Mouse (Mus musculus): Measurements from ENCODE around the gene Lrrc29. TPM values are rescaled to one million over a fixed set of nuclear protein-coding genes. Genes with fewer than 3 reads are reported as not detected.
A peak's percentile ranks its signal among the peaks of the same experiment; 100 is the strongest.

Lrrc29 gene
- polyA plus RNA-seq, 1 experiment from 2014 or later = 6.2 TPM

DNA sequence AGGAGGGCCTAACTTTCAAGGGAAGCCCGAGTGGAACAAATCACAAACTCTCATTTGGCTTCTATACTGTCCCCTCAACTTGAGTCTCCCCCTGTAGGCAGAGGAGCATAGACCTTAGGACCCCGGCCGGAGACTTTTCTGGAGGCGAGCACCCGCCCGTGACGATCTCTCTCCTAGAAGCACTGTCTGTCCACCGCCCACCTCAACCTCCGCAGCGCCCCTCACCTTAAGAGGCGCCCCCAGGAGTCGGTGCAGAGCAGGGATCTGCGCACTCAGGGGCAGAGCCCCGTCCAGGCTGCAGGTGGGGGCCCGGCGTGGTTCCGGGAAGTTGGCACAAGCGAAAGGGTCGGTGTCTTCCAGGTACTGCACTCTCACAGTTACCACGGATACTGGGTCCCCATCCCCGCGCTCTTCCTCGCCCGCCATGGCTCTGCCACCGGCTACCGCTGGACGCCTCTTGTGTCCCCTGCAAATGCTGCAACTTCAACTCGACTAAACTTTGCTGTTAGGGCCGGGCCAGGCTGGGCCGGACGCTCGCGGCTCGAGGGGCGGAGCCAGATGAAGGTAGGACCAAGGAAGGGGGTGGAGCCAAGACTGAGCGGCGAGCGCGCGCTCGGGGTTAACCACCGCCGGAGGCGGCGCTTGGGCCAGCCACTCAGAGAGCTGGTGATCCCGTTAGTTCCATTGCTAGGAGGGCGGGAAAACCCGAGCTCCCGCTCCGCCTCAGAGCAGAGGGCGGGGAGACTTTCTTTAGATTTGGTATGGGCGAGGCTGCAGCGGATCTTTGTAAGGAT lies 21.5 kb upstream of the Lrrc29 start, which contains the start of gene Fhod1:
Gene Fhod1 (minus strand): TSS at position 526 of the 794 bp plus-strand sequence.
- Histone ChIP-seq H3K9ac (ENCODE audit: low read depth, low read length) (peak within 1 kb of the TSS; percentile 49), H3K27ac (ENCODE audit: low read depth, low read length) (peak within 1 kb of the TSS; percentile 21), H3K4me3 (ENCODE audit: low read depth, low read length) (peak within 1 kb of the TSS; percentile 57), H3K27me3 (replicated peaks; ENCODE audit: control insufficient read depth, insufficient read depth, low read length) (peaks cover 29% of the 10 kb centered on the region), H3K9me3 (ENCODE audit: control insufficient read depth, low read length) (no peaks in the 10 kb centered on the region), H3K36me3 (ENCODE audit: control insufficient read depth, insufficient read depth, low read length) (no peaks in the 10 kb centered on the region), H3K4me1 (replicated peaks; ENCODE audit: control insufficient read depth, insufficient read depth, low read length) (peaks cover 26% of the 10 kb centered on the region), H3K4me2 (peak within 1 kb of the TSS; percentile 83)
- under 1% methylated on average over 53 of the region's 53 CpGs for WGBS
- peak; percentile 90 for ATAC-seq (replicated peaks; ENCODE audit: low FRiP score)
- DNase-seq (ENCODE audit: low spot score) = peak; percentile 91

DNA sequence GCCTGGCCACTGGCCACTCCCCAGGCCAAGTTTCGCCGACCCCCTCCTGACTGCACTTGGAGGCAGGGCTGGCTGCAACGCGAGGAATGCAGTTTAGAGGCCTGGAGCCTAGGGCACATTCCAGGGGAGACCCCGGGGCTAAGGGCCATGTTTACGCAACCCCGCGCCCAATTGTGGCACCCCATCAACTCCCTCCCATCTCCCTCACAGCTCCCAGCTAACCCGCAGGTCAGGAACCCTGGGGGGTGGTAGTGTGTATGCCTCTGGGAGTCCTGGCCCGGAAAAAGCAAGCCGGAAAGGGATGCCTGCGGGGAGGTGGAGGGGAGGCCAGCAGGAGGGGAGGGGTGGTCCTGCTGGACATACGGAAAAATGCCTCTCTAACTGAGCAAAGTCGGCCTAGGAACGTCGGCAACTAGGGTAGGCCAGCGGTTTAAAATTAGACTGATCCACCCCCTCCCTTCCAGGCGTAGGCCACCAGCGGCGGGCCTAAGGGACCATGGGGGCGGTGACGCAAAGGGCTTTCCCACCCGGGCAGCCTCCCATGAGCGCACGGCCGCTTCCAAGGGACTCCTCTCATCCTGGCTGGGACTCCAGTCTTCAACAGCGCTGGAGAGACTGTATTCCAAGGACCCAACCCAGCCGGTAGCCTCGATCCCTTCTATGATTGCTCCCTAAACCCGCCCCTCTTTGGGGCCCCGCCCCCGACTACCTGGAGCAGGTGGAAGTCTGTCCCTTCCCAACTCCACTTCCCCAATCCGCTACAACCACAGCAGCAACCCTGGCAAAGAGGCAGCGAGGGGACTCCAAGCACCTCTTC lies 20.7 kb upstream of the Lrrc29 start:
- H3K4me2 ChIP-seq = peak overlapping the region; percentile 83
- H3K9me3 ChIP-seq (ENCODE audit: control insufficient read depth, low read length) = no peaks in the 10 kb centered on the region
- WGBS = 4% methylated on average over 34 of the region's 34 CpGs
- peak overlapping the region; percentile 21; the same call in 1 of the 2 replicates for H3K27ac ChIP-seq (ENCODE audit: low read depth, low read length)
- peak overlapping the region; percentile 49 for H3K9ac ChIP-seq (ENCODE audit: low read depth, low read length)
- peak; percentile 64 for DNase-seq (ENCODE audit: low spot score)
- peak overlapping the region; percentile 57 for H3K4me3 ChIP-seq (ENCODE audit: low read depth, low read length)
- H3K4me1 ChIP-seq (replicated peaks; ENCODE audit: control insufficient read depth, insufficient read depth, low read length) = peaks cover 26% of the 10 kb centered on the region
- peak; percentile 22; the same call in 1 of the 2 replicates for ATAC-seq (replicated peaks; ENCODE audit: low FRiP score)
- H3K27me3 ChIP-seq (replicated peaks; ENCODE audit: control insufficient read depth, insufficient read depth, low read length) = peaks cover 29% of the 10 kb centered on the region
- H3K36me3 ChIP-seq (ENCODE audit: control insufficient read depth, insufficient read depth, low read length) = no peaks in the 10 kb centered on the region

DNA sequence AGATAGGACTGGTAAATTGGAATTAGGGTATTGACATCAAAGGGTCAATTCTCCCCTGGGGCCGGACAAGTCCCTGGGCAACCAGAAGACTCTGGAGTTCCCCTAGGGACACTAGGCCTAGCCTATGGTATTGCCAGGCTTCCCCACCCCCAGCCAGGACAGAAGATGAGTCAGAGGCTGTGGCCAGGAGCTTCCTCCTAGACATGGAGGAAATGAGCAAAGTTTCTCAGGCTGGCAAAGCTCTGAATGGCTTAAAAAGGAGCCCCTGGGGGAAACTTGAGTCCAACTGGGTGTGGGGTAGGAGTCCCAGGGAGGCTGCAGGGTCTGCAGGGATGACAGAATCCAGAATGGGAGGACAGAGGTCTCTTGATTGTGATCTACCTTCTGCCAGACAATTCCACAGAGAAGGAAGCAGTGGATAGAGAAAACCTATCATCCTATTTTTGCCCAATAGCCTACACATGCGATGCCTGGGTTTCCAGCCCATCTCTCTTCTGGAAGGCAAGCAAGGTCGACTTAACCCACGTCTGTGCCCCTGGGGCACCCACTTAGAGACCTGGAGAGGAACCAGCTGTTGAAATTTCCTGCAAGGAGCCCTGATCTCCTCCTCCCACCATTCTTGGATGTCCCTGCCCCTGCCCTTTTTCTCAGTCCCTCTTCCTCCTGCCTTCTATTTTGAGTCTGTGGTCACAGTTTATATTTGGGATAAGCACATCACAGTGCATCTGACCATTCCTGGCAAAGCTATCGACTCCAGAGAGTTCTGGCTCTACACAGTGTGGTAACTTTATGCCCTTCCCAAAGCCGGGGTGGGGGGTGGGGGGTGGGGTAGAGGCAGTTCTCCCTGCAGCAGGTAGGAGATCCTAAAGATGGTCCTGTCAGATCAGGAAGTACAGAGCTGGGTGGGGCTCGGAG lies 19.2 kb upstream of the Lrrc29 start:
- H3K9me3 ChIP-seq (ENCODE audit: control insufficient read depth, low read length) = no peaks in the 10 kb centered on the region
- H3K4me1 ChIP-seq (replicated peaks; ENCODE audit: control insufficient read depth, insufficient read depth, low read length) = peaks cover 36% of the 10 kb centered on the region
- H3K4me2 ChIP-seq = peak overlapping the region; percentile 83
- no peaks in the 10 kb centered on the region for H3K36me3 ChIP-seq (ENCODE audit: control insufficient read depth, insufficient read depth, low read length)
- ATAC-seq (replicated peaks; ENCODE audit: low FRiP score) = no peak
- H3K4me3 ChIP-seq (ENCODE audit: low read depth, low read length) = 0 out of 2 replicates have a peak overlapping the region, but pooled peaks have one; percentile 57
- peaks cover 20% of the 10 kb centered on the region for H3K27me3 ChIP-seq (replicated peaks; ENCODE audit: control insufficient read depth, insufficient read depth, low read length)
- DNase-seq (ENCODE audit: low spot score) = no peak
- H3K27ac ChIP-seq (ENCODE audit: low read depth, low read length) = peak overlapping the region; percentile 6; the same call in 1 of the 2 replicates
- 41% methylated on average over 7 of the region's 7 CpGs for WGBS
- H3K9ac ChIP-seq (ENCODE audit: low read depth, low read length) = no peak overlapping the region

DNA sequence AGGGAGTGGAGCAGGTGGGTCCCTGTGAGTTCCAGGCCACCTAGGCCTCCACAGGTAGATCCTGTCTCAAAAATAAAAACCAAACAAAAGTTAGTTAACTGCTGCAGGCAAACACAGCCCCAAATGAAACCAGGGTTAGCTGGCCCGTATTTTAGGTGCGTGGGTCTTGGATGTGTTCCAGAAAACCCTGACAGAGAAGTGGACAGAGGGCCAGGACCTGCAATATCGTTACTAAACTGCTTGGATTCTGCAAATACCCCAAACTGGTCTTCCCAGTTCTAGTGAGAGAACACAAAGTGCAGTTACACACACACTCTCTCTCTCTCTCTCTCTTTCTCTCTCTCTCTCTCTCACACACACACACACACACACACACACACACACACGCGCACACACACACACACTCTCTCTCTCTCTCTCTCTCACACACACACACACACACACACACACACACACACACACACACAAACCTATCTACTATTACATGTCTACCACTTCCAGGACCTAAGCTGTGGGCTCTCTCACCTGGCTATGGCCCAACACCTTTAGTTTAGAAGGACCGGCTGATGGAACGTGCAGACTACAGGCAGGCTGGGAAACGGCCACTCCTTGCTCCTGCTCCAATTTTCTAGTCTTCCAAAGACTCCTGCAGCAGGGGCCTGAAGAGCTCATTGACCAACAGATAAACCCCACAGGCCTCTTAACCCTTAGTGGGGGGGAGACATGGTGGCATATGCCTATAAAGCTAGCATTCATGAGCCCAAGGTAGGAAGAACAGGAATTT lies 17.9 kb upstream of the Lrrc29 start:
- no peak for DNase-seq (ENCODE audit: low spot score)
- WGBS = 69% methylated on average over 6 of the region's 8 CpGs
- Histone ChIP-seq H3K36me3 (ENCODE audit: control insufficient read depth, insufficient read depth, low read length) (no peaks in the 10 kb centered on the region), H3K4me2 (no peak overlapping the region), H3K4me1 (replicated peaks; ENCODE audit: control insufficient read depth, insufficient read depth, low read length) (peaks cover 46% of the 10 kb centered on the region), H3K27me3 (replicated peaks; ENCODE audit: control insufficient read depth, insufficient read depth, low read length) (peaks cover 7% of the 10 kb centered on the region), H3K4me3 (ENCODE audit: low read depth, low read length) (no peak overlapping the region), H3K27ac (ENCODE audit: low read depth, low read length) (no peak overlapping the region), H3K9me3 (ENCODE audit: control insufficient read depth, low read length) (no peaks in the 10 kb centered on the region), H3K9ac (ENCODE audit: low read depth, low read length) (no peak overlapping the region)
- no peak for ATAC-seq (replicated peaks; ENCODE audit: low FRiP score)

DNA sequence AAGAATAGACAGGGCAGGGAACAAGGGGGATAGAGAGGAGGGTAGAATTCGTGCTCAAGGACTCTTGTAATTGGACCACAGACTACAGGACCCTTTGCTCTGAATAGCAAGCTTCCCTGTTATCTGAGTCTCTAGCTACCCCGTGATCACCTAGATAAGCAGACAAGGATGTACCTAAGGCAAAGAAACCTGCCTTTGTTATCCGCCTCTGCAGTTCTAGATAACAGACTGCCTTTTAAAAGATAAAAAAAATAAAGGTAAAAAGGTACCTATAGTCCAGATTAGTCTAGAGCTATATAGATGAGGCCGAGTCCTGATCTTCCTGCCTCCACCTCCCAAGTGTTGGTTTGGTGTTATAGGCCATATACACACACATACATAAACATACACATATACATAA lies 16.7 kb upstream of the Lrrc29 start:
- 66% methylated on average over 4 of the region's 4 CpGs for WGBS
- Histone ChIP-seq H3K27me3 (replicated peaks; ENCODE audit: control insufficient read depth, insufficient read depth, low read length) (no peaks in the 10 kb centered on the region; the same call in 1 of the 2 replicates), H3K9ac (ENCODE audit: low read depth, low read length) (no peak overlapping the region), H3K4me3 (ENCODE audit: low read depth, low read length) (no peak overlapping the region), H3K27ac (ENCODE audit: low read depth, low read length) (no peak overlapping the region), H3K36me3 (ENCODE audit: control insufficient read depth, insufficient read depth, low read length) (peaks cover 1% of the 10 kb centered on the region; the same call in 1 of the 2 replicates), H3K4me2 (no peak overlapping the region), H3K9me3 (ENCODE audit: control insufficient read depth, low read length) (no peaks in the 10 kb centered on the region), H3K4me1 (replicated peaks; ENCODE audit: control insufficient read depth, insufficient read depth, low read length) (peaks cover 49% of the 10 kb centered on the region)
- DNase-seq (ENCODE audit: low spot score) (no peak), ATAC-seq (replicated peaks; ENCODE audit: low FRiP score) (no peak)

DNA sequence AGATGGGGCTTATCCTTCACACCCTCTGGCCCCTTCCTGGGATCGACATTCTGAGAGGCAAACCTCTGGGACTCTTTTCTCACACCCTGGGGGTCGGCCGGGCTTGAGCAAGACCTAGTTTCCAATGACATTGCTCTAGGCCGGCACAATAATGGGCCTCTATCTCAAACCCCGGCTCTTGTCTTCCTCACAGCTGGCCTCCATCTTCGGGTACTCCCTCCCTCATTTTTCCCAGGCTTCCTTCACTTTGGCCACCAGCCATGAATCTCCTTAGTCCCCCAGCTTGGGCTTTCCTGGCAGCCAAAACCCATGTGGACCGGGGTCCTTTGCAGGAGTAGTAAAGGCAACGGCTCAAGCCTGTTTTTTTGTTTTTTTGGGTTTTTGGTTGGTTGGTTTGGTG lies 15.3 kb upstream of the Lrrc29 start:
- no peak overlapping the region for H3K27ac ChIP-seq (ENCODE audit: low read depth, low read length)
- peaks cover 10% of the 10 kb centered on the region; the same call in 1 of the 2 replicates for H3K36me3 ChIP-seq (ENCODE audit: control insufficient read depth, insufficient read depth, low read length)
- peaks cover 41% of the 10 kb centered on the region for H3K4me1 ChIP-seq (replicated peaks; ENCODE audit: control insufficient read depth, insufficient read depth, low read length)
- H3K9ac ChIP-seq (ENCODE audit: low read depth, low read length) = no peak overlapping the region
- no peaks in the 10 kb centered on the region for H3K9me3 ChIP-seq (ENCODE audit: control insufficient read depth, low read length)
- H3K4me2 ChIP-seq = no peak overlapping the region
- DNase-seq (ENCODE audit: low spot score) (no peak), ATAC-seq (replicated peaks; ENCODE audit: low FRiP score) (no peak)
- H3K27me3 ChIP-seq (replicated peaks; ENCODE audit: control insufficient read depth, insufficient read depth, low read length) = no peaks in the 10 kb centered on the region; the same call in 1 of the 2 replicates
- no peak overlapping the region for H3K4me3 ChIP-seq (ENCODE audit: low read depth, low read length)
- WGBS = 51% methylated on average over 8 of the region's 8 CpGs

DNA sequence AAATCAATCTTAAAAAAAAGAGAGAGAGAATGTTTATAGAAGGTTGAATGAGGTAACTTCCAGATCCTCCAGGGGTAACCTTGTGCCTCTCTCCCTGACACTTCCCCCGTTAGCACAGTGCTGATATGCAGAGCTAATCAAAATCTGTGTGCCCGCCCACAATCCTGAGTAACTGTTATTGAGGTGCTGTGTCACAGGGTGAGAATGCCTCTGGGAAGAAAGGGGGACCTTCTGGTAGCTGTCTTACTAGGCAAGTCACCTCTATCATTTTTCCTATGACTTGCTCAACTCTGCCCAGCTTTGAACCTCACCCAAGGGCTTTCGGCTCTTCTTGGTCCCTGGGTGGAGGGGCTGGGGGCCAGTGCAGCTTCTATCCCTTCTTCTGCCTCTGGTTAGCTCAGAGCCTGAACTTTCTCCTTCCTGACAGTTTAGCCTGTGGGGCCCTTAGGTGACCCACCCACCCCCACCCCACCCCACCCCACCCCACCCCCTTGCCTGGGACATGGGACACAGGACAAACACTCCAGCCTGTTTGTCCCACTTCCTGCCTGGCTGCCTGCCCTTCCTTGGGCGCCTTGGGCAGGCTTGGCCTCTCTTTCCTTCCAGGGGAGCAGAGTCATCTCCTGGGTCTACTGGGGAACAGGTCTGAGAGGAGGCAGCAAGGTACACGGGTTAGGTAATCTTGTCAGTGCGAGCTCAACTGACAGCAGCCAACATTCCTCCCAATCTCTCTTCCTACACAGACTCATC lies 14.0 kb upstream of the Lrrc29 start:
- peaks cover 36% of the 10 kb centered on the region for H3K4me1 ChIP-seq (replicated peaks; ENCODE audit: control insufficient read depth, insufficient read depth, low read length)
- no peak overlapping the region for H3K4me2 ChIP-seq
- ATAC-seq (replicated peaks; ENCODE audit: low FRiP score) (peak; percentile 74), DNase-seq (ENCODE audit: low spot score) (no peak)
- no peaks in the 10 kb centered on the region for H3K9me3 ChIP-seq (ENCODE audit: control insufficient read depth, low read length)
- peaks cover 10% of the 10 kb centered on the region; the same call in 1 of the 2 replicates for H3K36me3 ChIP-seq (ENCODE audit: control insufficient read depth, insufficient read depth, low read length)
- no peaks in the 10 kb centered on the region for H3K27me3 ChIP-seq (replicated peaks; ENCODE audit: control insufficient read depth, insufficient read depth, low read length)
- 0 out of 2 replicates have a peak overlapping the region, but pooled peaks have one; percentile 6 for H3K27ac ChIP-seq (ENCODE audit: low read depth, low read length)
- no peak overlapping the region for H3K4me3 ChIP-seq (ENCODE audit: low read depth, low read length)
- H3K9ac ChIP-seq (ENCODE audit: low read depth, low read length) = peak overlapping the region; percentile 2; the same call in 1 of the 2 replicates
- WGBS = 44% methylated on average over 6 of the region's 6 CpGs

Data from liver, embryonic 11.5 days (tissue).